Mouse (Mus musculus): Measurements from ENCODE around the gene Pcbd2.

GRCm38 (mm10) chr13:55784268-55784667 is 57.1 kb downstream of the Pcbd2 start, which contains the start of gene Catsper3:
- TF ChIP-seq CTCF (IDR thresholded peaks at IDR 0.05; ENCODE audit: extremely low read depth, insufficient read depth, low read length) = no peak
- no peak for TF ChIP-seq POLR2A (IDR thresholded peaks at IDR 0.05; ENCODE audit: extremely low read depth, insufficient read depth, low read length)
